Mouse (Mus musculus) CH12.LX (cell line): ENCODE measurements around the gene Gm45713.

Source experiments
- CHD2 ChIP-seq: IDR thresholded peaks from 2 replicates; pipeline ENCODE4 v1.6.1; 2011; ENCODE audit warnings: low read length, improper control_type of control experiment
- CTCF ChIP-seq, 2 experiments: IDR thresholded peaks in 1 of 2; conservative IDR thresholded peaks in 1 of 2; 2 replicates each; pipeline ENCODE4 v1.5.1; 2011 to 2012; ENCODE audit warnings: low read depth in 2 of 2, low read length in 2 of 2, improper control_type of control experiment in 1 of 2, inconsistent platforms in 1 of 2, mild to moderate bottlenecking in 1 of 2, moderate library complexity in 1 of 2
- EP300 ChIP-seq: IDR thresholded peaks from 2 replicates; pipeline ENCODE4 v1.6.1; 2011; ENCODE audit warnings: low read length, improper control_type of control experiment
- KAT2A ChIP-seq: IDR thresholded peaks from 2 replicates; pipeline ENCODE4 v1.6.1; 2012; ENCODE audit warnings: low read length, improper control_type of control experiment, inconsistent platforms; ENCODE audit not compliant: insufficient replicate concordance
- MAFK ChIP-seq: IDR thresholded peaks from 2 replicates; pipeline ENCODE4 v1.6.1; 2011; ENCODE audit warnings: low read length, improper control_type of control experiment; ENCODE audit not compliant: insufficient replicate concordance
- MYC ChIP-seq: IDR thresholded peaks from 2 replicates; pipeline ENCODE4 v1.6.1; 2011; ENCODE audit warnings: low read depth, mild to moderate bottlenecking, improper control_type of control experiment, low read length
- NELFE ChIP-seq: IDR thresholded peaks from 2 replicates; pipeline ENCODE4 v1.6.1; 2011; ENCODE audit warnings: low read depth, low read length, improper control_type of control experiment
- POLR2A ChIP-seq: IDR thresholded peaks from 2 replicates; pipeline ENCODE4 v1.6.1; 2011; ENCODE audit warnings: low read depth, mild to moderate bottlenecking, improper control_type of control experiment, low read length
- TBP ChIP-seq: conservative IDR thresholded peaks from 2 replicates; pipeline ENCODE4 v1.6.1; 2011; ENCODE audit warnings: low read depth, low read length, improper control_type of control experiment
- TCF12 ChIP-seq: IDR thresholded peaks from 2 replicates; pipeline ENCODE4 v1.6.1; 2014; ENCODE audit warnings: low read depth, mild to moderate bottlenecking, inconsistent platforms, low read length, improper control_type of control experiment
- USF1 ChIP-seq: IDR thresholded peaks from 2 replicates; pipeline ENCODE4 v1.6.1; 2014; ENCODE audit warnings: low read depth, mild to moderate bottlenecking, inconsistent platforms, low read length, improper control_type of control experiment
- ZMIZ1 ChIP-seq: IDR thresholded peaks from 2 replicates; pipeline ENCODE4 v1.6.1; 2012; ENCODE audit warnings: low read depth, mild to moderate bottlenecking, inconsistent platforms, low read length, improper control_type of control experiment

- no peak for TF ChIP-seq POLR2A
- TF ChIP-seq EP300, result no peak
- no peak for TF ChIP-seq CTCF (conservative IDR thresholded peaks at IDR 0.05 in 1 of 2, IDR thresholded peaks at IDR 0.05 in 1 of 2; ENCODE audit: low read depth in 2 of 2, low read length in 2 of 2)
- no peak for TF ChIP-seq ZMIZ1
- TF ChIP-seq TCF12, result no peak
- no peak for TF ChIP-seq CHD2
- TF ChIP-seq MYC, result no peak
- no peak for TF ChIP-seq TBP
- TF ChIP-seq USF1, result no peak
- no peak for TF ChIP-seq MAFK
- TF ChIP-seq KAT2A, result no peak
- no peak for TF ChIP-seq NELFE
Observed at GRCm38 (mm10) chr7:45163735-45164490, 27.9 kb upstream of the Gm45713 start, which contains the start of gene Slc17a7.
